Mouse (Mus musculus) liver, adult 2 months (tissue): ENCODE results near the gene Otub2. TPM values are rescaled to one million over a fixed set of nuclear protein-coding genes. Genes with fewer than 3 reads are reported as not detected.

Experiments
- DNase-seq: peaks from one replicate; pipeline ENCODE4 v3.0.0-alpha.2; 2011; ENCODE audit warnings: low read depth, low spot score; ENCODE audit errors: extremely low read depth
- H3K27ac ChIP-seq: fragments of 200-500 bp; replicated peaks from 2 replicates; pipeline ENCODE4 v1.5.1; 2012; ENCODE audit warnings: low read depth, mild to moderate bottlenecking, control low read depth, inconsistent platforms, low read length; ENCODE audit not compliant: insufficient read depth
- H3K27me3 ChIP-seq: fragments of 200-500 bp; 2 replicates; pipeline ENCODE4 v1.6.1; 2012; ENCODE audit warnings: mild to moderate bottlenecking, moderate library complexity, low read length, inconsistent platforms; ENCODE audit not compliant: control insufficient read depth, insufficient read depth
- H3K36me3 ChIP-seq: fragments of 200-500 bp; 2 replicates; pipeline ENCODE4 v1.6.1; 2012; ENCODE audit warnings: low read length, inconsistent platforms; ENCODE audit not compliant: control insufficient read depth, insufficient read depth
- H3K4me1 ChIP-seq: fragments of 200-500 bp; 2 replicates; pipeline ENCODE4 v1.6.1; 2011; ENCODE audit warnings: low read length; ENCODE audit not compliant: control insufficient read depth, insufficient read depth
- H3K4me3 ChIP-seq: fragments of 200-500 bp; 2 replicates; pipeline ENCODE4 v1.5.1; 2011; ENCODE audit warnings: low read depth, mild to moderate bottlenecking, control low read depth, low read length, moderate library complexity; ENCODE audit not compliant: insufficient read depth
- H3K79me2 ChIP-seq: fragments of 200-500 bp; 2 replicates; pipeline ENCODE4 v1.6.1; 2012; ENCODE audit warnings: inconsistent platforms, mild to moderate bottlenecking, low read length, moderate library complexity; ENCODE audit not compliant: control insufficient read depth, insufficient read depth
- H3K9ac ChIP-seq: fragments of 200-500 bp; 2 replicates; pipeline ENCODE4 v1.6.1; 2012; ENCODE audit warnings: low read depth, mild to moderate bottlenecking, control low read depth, inconsistent platforms, low read length
- CTCF ChIP-seq: fragments of 200-500 bp; IDR thresholded peaks from 2 replicates; pipeline ENCODE4 v1.5.1; 2011; ENCODE audit warnings: low read depth, low read length, control low read depth
- POLR2A ChIP-seq: fragments of 200-500 bp; IDR thresholded peaks from 2 replicates; pipeline ENCODE4 v1.6.1; 2011; ENCODE audit warnings: low read length, control low read depth; ENCODE audit not compliant: insufficient read depth; ENCODE audit errors: extremely low read depth
- WGBS: fragments of 180-500 bp; shearing (Covaris S2); methylation state at CpG from one replicate; pipeline ENCODE4 v1.1.7; 2018; 5-methylcytosine and 5-hydroxymethylcytosine counted together
- polyA plus RNA-seq: library from polyadenylated mRNA; depleted of rRNA; stranded (reverse); fragments of >200 nt; gene quantifications from 2 replicates; pipeline ENCODE4 v1.2.3, GENCODE M21; 2012
- total RNA-seq: library from RNA; depleted of rRNA; stranded (reverse); fragments of >200 nt; gene quantifications from 2 replicates; pipeline ENCODE4 v1.2.3, GENCODE M21; 2014

Gene Otub2
- total and polyA plus RNA-seq, 2 experiments = 1.3 to 2.5 TPM

DNA sequence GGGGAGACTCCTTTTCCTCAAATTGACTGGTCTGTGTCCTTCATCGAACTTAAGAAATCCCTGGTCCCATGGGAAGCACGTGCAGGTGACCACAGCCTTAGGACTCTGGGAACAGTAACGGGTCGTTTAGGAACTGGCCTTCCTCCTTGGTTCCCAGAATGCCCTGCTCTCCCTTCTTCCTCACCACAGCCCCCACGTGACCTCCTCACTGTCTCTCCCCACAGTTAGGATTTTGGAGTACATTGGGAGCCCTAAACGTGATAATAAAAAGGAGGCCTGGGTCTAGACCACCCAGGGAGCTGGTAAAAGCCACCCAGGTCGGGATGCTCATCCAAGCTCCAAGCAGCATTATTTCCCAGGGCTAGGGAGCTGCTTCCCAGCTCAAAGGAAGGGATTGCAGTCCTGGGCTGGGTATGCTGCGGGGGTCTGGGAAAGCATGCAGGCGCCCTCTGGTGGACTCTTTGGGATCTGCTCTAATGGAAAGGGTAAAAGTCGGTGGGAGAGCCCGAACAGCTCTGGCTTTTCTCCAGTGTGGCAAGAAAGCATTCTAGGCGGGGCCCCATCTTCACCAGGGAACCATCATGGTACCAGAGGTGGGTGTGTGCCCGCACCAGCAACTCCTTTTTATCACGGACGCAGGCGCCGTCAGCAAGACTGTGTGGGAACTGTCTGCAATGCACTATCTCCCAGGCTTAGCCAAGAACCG, 20.7 kb upstream of the Otub2 start:
- H3K27me3 ChIP-seq = no peaks in the 10 kb centered on the region
- no peaks in the 10 kb centered on the region for H3K4me1 ChIP-seq
- H3K36me3 ChIP-seq = no peaks in the 10 kb centered on the region
- no peaks in the 10 kb centered on the region for H3K79me2 ChIP-seq
- H3K27ac ChIP-seq = no peak overlapping the region
- no peak for DNase-seq
- TF ChIP-seq POLR2A (no peak), CTCF (peak; percentile 84)
- H3K9ac ChIP-seq = no peak overlapping the region
- 28% methylated on average over 18 of the region's 18 CpGs for WGBS
- no peak overlapping the region for H3K4me3 ChIP-seq

DNA sequence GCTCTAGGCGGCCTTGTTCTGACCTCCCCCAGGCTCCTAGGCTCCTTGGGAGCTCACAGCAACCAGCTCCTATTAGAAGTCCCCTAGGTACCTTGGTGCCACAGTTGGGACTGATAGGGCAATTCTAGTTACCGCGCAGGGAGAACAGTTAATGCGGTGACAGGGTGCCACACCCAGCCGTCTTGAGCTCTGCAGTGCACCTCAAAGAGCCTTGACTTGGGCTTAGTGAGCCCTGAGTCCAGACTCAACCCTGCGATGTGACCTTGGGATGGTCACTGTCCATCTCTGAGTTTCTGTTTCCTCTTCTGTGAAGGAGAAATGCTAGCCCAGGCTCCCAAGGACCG, 20.2 kb upstream of the Otub2 start:
- no peaks in the 10 kb centered on the region for H3K27me3 ChIP-seq
- H3K27ac ChIP-seq = no peak overlapping the region
- H3K36me3 ChIP-seq = no peaks in the 10 kb centered on the region
- H3K4me1 ChIP-seq = no peaks in the 10 kb centered on the region
- TF ChIP-seq POLR2A = no peak
- TF ChIP-seq CTCF = no peak
- no peaks in the 10 kb centered on the region for H3K79me2 ChIP-seq
- H3K4me3 ChIP-seq = no peak overlapping the region
- H3K9ac ChIP-seq = no peak overlapping the region
- 71% methylated on average over 7 of the region's 7 CpGs for WGBS
- DNase-seq = no peak

DNA sequence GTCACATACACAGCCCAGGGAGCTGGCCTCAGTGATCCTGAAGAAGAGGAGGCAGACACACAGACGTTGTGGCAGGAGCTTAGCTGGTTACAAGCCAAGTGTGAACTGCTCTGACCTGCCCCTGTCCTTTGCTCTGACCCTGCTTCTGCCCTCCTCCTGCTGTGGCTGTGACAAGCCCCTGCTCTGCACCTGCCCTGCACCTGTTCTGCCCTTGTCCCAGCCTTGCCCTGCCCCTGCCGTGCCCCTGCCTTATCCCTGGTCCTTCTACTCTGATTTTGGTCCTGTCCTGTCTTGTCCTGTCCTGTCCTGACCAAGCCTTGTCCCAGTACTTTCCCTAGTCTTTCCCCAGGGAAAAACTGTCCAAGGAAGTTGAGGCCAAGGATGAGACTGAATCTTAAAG, 19.7 kb upstream of the Otub2 start:
- no peak overlapping the region for H3K4me3 ChIP-seq
- WGBS = 35% methylated on average over 2 of the region's 2 CpGs
- DNase-seq = no peak
- TF ChIP-seq POLR2A (no peak), CTCF (no peak)
- no peaks in the 10 kb centered on the region for H3K79me2 ChIP-seq
- H3K9ac ChIP-seq = no peak overlapping the region
- H3K27ac ChIP-seq = no peak overlapping the region
- H3K36me3 ChIP-seq = no peaks in the 10 kb centered on the region
- H3K27me3 ChIP-seq = no peaks in the 10 kb centered on the region
- H3K4me1 ChIP-seq = no peaks in the 10 kb centered on the region

DNA sequence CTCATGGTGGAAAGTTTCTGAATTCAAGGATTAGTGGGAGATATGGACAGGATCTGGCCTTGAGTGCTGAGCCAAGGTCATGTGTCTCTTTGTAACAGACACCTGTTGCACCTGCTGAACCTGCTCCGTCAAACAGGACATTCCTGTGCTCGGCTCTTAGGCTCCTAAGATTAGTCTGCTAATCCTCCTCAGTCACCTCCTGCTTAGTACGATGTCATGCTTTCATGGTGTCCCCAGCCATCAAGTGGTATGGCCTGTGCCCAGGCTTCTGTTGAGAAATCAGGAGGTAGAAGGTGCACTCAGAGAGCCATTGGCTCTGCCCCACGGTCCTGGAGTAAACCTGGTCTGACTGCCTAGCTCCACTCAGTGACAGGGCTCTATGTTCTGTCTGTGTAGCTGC, 17.6 kb upstream of the Otub2 start:
- H3K4me3 ChIP-seq = no peak overlapping the region
- DNase-seq = no peak
- H3K36me3 ChIP-seq = no peaks in the 10 kb centered on the region
- 75% methylated on average over 4 of the region's 4 CpGs for WGBS
- H3K9ac ChIP-seq = no peak overlapping the region
- TF ChIP-seq CTCF (no peak), POLR2A (no peak)
- no peaks in the 10 kb centered on the region for H3K79me2 ChIP-seq
- H3K4me1 ChIP-seq = no peaks in the 10 kb centered on the region
- H3K27me3 ChIP-seq = no peaks in the 10 kb centered on the region
- no peak overlapping the region for H3K27ac ChIP-seq

DNA sequence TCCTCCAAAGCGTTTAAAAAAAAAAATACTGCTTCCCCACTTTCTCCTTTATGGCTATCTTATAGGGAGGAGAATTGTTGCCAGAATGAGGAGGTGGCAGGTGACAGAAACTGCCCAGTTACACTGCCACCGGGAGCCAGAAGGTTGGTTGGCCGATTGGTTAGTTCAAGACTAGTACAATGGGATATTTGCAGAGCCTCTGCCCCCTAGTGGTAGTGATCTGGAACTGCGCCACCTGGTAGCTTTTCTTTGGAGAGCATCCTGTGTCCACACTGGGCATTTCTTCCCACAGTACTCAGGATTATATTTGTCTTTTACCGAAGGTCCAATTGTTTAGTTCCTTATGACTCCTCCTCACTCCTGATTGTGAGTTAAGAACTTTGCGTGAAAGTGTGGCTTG, 16.8 kb upstream of the Otub2 start:
- TF ChIP-seq POLR2A (no peak), CTCF (peak; percentile 76)
- H3K4me1 ChIP-seq = no peaks in the 10 kb centered on the region
- H3K4me3 ChIP-seq = no peak overlapping the region
- peak; percentile 47 for DNase-seq
- H3K36me3 ChIP-seq = no peaks in the 10 kb centered on the region
- 23% methylated on average over 6 of the region's 6 CpGs for WGBS
- H3K79me2 ChIP-seq = no peaks in the 10 kb centered on the region
- no peak overlapping the region for H3K27ac ChIP-seq
- H3K9ac ChIP-seq = no peak overlapping the region
- no peaks in the 10 kb centered on the region for H3K27me3 ChIP-seq

DNA sequence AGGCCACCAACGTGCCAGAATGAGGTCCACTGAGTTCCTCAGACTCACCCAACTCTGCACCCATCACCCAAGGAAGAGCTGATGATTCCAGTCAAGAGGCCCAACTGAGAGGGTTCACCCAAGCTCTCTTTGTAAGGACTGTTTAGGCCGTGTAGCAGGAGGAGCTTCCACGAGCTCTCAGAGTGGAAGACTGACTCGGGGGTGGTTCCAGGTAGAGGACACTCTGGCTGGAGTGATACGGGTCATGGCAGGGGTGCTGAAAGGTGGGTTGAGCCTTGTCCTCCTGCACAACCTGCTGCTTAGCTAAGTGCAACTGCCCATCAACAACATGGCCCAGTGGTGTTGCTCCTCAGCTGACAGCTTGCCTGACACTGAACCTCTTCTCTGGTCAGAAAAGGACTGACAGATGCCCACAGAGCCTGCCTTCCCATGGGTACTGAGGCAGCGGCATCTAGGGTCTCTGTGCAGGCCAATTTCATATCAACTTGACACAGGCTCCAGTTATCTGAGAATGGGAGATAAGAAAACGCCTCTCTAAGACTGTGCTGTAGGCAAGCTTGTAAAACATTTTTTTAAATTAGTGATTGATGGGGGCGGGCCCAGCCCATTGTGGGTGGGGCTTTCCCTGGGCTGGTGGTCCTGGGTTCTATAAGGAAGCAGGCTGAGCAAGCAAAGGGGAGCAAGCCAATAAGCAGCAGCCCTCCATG, 14.8 kb upstream of the Otub2 start:
- Histone ChIP-seq H3K9ac (no peak overlapping the region), H3K4me3 (no peak overlapping the region), H3K36me3 (no peaks in the 10 kb centered on the region), H3K27me3 (no peaks in the 10 kb centered on the region), H3K79me2 (no peaks in the 10 kb centered on the region), H3K4me1 (no peaks in the 10 kb centered on the region), H3K27ac (no peak overlapping the region)
- WGBS = 62% methylated on average over 8 of the region's 8 CpGs
- DNase-seq = no peak
- TF ChIP-seq POLR2A (no peak), CTCF (no peak)
